Mouse (Mus musculus) layer of hippocampus, adult 11-12 months (tissue): ENCODE measurements around the gene Zfp60.
"Not testable (repeated sequence)": the region's sequence is repeated elsewhere in the genome, so short reads cannot be mapped to it uniquely, and the experiment has no call there.

Experiments
- DNase-seq: peaks from one replicate; pipeline ENCODE4 v3.0.0; 2022; ENCODE audit warnings: low spot score

Gene Zfp60

GRCm38 (mm10) chr7:27793865-27794264, 62.7 kb downstream of the Zfp60 start:
- DNase-seq: not testable (repeated sequence)

GRCm38 (mm10) chr7:27794566-27794965, 63.4 kb downstream of the Zfp60 start:
- no peak for DNase-seq

- DNase-seq: no peak
Observed at GRCm38 (mm10) chr7:27797906-27798811, 67.0 kb downstream of the Zfp60 start.

- DNase-seq: no peak
Observed at GRCm38 (mm10) chr7:27801137-27801536, 69.9 kb downstream of the Zfp60 start.

GRCm38 (mm10) chr7:27802986-27803385, 71.8 kb downstream of the Zfp60 start:
- DNase-seq: no peak
